Mouse (Mus musculus): ENCODE measurements around the gene E130309D02Rik. TPM values are rescaled to one million over a fixed set of nuclear protein-coding genes. Genes with fewer than 3 reads are reported as not detected.
A peak's percentile ranks its signal among the peaks of the same experiment; 100 is the strongest.

E130309D02Rik gene
- polyA plus RNA-seq, 1 experiment, result 29.6 TPM

DNA sequence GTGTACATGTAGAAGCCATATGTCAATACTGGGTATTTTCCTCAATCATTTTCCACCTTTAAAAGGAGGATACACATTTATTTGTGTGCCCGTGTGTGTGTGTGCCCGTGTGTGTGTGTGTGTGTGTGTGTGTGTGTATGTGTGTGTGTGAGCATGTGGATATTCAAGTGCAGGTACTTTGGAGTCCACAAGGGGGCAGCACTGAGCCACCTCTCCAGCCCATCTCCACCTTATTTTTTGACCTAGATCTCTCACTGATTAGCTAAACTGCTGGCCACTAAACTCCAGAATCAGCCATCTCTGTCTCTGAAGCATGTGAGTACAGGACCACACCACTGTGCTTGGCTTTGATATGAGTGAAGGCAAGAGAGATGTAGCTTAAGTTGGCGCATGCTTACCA lies 20.3 kb downstream of the E130309D02Rik start:
- TF ChIP-seq CTCF (IDR thresholded peaks at IDR 0.05; ENCODE audit: control insufficient read depth, insufficient read depth, insufficient read length), result no peak
- TF ChIP-seq FOSL1 (IDR thresholded peaks at IDR 0.05; ENCODE audit: insufficient read depth, low read length, poor library complexity, severe bottlenecking), result no peak
- no peak for TF ChIP-seq MYOD1 (IDR thresholded peaks at IDR 0.05; ENCODE audit: control insufficient read depth, insufficient read length, low read depth)
- no peak for TF ChIP-seq USF1 (IDR thresholded peaks at IDR 0.05; ENCODE audit: low read depth)
- no peak for TF ChIP-seq MYOG (IDR thresholded peaks at IDR 0.05; ENCODE audit: control insufficient read depth, extremely low read depth, insufficient read length)
- no peak for TF ChIP-seq MAX (IDR thresholded peaks at IDR 0.05)
- no peak for TF ChIP-seq CEBPB (IDR thresholded peaks at IDR 0.05; ENCODE audit: low read depth)
- Histone ChIP-seq H3K4me3 (ENCODE audit: insufficient read depth, poor library complexity, severe bottlenecking) (no peak overlapping the region), H3K79me2 (ENCODE audit: control insufficient read depth, insufficient read depth) (no peaks in the 10 kb centered on the region), H3K36me3 (ENCODE audit: control insufficient read depth, insufficient read depth) (peaks cover under 1% of the 10 kb centered on the region), H3K79me3 (ENCODE audit: low read depth) (no peaks in the 10 kb centered on the region), H3ac (ENCODE audit: control insufficient read depth, insufficient read length, low read depth) (no peak overlapping the region), H3K27me3 (ENCODE audit: control insufficient read depth, insufficient read depth, insufficient read length) (no peaks in the 10 kb centered on the region)

DNA sequence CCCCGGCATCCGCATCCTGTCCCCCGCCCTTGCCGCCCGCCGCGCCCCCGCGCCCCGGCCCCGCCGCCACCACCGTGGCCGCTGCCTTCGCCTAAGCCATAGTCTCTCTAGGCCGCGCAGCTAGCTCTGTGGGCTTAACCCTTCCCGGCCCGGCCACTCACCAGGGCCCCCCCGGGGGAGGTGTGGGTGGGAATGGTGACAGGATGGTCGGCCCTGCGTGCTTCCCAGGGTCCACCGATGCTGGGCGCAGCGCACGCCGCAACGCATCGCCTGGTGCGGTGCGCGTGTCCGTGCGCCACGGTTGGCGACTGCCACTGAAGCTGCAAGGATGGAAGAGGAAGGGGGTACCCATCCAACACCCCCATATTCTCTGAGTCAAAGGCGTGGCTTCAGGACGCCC lies 21.8 kb downstream of the E130309D02Rik start, which contains the start of gene Zfp853:
Gene Zfp853, minus strand, starts transcription at position 220 of the 400 bp plus-strand sequence.
- Histone ChIP-seq H3K79me3 (ENCODE audit: low read depth) (no peaks in the 10 kb centered on the region), H3K36me3 (ENCODE audit: control insufficient read depth, insufficient read depth) (no peaks in the 10 kb centered on the region), H3K79me2 (ENCODE audit: control insufficient read depth, insufficient read depth) (no peaks in the 10 kb centered on the region), H3ac (ENCODE audit: control insufficient read depth, insufficient read length, low read depth) (no peak within 1 kb of the TSS), H3K27me3 (ENCODE audit: control insufficient read depth, insufficient read depth, insufficient read length) (no peaks in the 10 kb centered on the region), H3K4me3 (ENCODE audit: insufficient read depth, poor library complexity, severe bottlenecking) (no peak within 1 kb of the TSS)
- TF ChIP-seq FOSL1 (IDR thresholded peaks at IDR 0.05; ENCODE audit: insufficient read depth, low read length, poor library complexity, severe bottlenecking), result no peak
- TF ChIP-seq MYOD1 (IDR thresholded peaks at IDR 0.05; ENCODE audit: control insufficient read depth, insufficient read length, low read depth), result no peak
- no peak for TF ChIP-seq USF1 (IDR thresholded peaks at IDR 0.05; ENCODE audit: low read depth)
- TF ChIP-seq MYOG (IDR thresholded peaks at IDR 0.05; ENCODE audit: control insufficient read depth, extremely low read depth, insufficient read length), result no peak
- no peak for TF ChIP-seq CTCF (IDR thresholded peaks at IDR 0.05; ENCODE audit: control insufficient read depth, insufficient read depth, insufficient read length)
- no peak for TF ChIP-seq MAX (IDR thresholded peaks at IDR 0.05)
- no peak for TF ChIP-seq CEBPB (IDR thresholded peaks at IDR 0.05; ENCODE audit: low read depth)

GRCm38 (mm10) chr5:143292879-143293278 lies 22.3 kb downstream of the E130309D02Rik start:
- no peaks in the 10 kb centered on the region for H3K79me3 ChIP-seq (ENCODE audit: low read depth)
- no peaks in the 10 kb centered on the region for H3K36me3 ChIP-seq (ENCODE audit: control insufficient read depth, insufficient read depth)
- TF ChIP-seq MAX (IDR thresholded peaks at IDR 0.05) (no peak), MYOD1 (IDR thresholded peaks at IDR 0.05; ENCODE audit: control insufficient read depth, insufficient read length, low read depth) (no peak), USF1 (IDR thresholded peaks at IDR 0.05; ENCODE audit: low read depth) (no peak), CTCF (IDR thresholded peaks at IDR 0.05; ENCODE audit: control insufficient read depth, insufficient read depth, insufficient read length) (no peak), MYOG (IDR thresholded peaks at IDR 0.05; ENCODE audit: control insufficient read depth, extremely low read depth, insufficient read length) (no peak), FOSL1 (IDR thresholded peaks at IDR 0.05; ENCODE audit: insufficient read depth, low read length, poor library complexity, severe bottlenecking) (no peak), CEBPB (IDR thresholded peaks at IDR 0.05; ENCODE audit: low read depth) (no peak)
- H3K4me3 ChIP-seq (ENCODE audit: insufficient read depth, poor library complexity, severe bottlenecking), result no peak overlapping the region
- no peaks in the 10 kb centered on the region for H3K79me2 ChIP-seq (ENCODE audit: control insufficient read depth, insufficient read depth)
- no peak overlapping the region for H3ac ChIP-seq (ENCODE audit: control insufficient read depth, insufficient read length, low read depth)
- H3K27me3 ChIP-seq (ENCODE audit: control insufficient read depth, insufficient read depth, insufficient read length), result peaks cover under 1% of the 10 kb centered on the region

- no peak overlapping the region for H3K4me3 ChIP-seq (ENCODE audit: insufficient read depth, poor library complexity, severe bottlenecking)
- no peak overlapping the region for H3ac ChIP-seq (ENCODE audit: control insufficient read depth, insufficient read length, low read depth)
- no peaks in the 10 kb centered on the region for H3K36me3 ChIP-seq (ENCODE audit: control insufficient read depth, insufficient read depth)
- no peaks in the 10 kb centered on the region for H3K79me2 ChIP-seq (ENCODE audit: control insufficient read depth, insufficient read depth)
- TF ChIP-seq MAX (IDR thresholded peaks at IDR 0.05) (no peak), MYOD1 (IDR thresholded peaks at IDR 0.05; ENCODE audit: control insufficient read depth, insufficient read length, low read depth) (peak; percentile 95)
- H3K27me3 ChIP-seq (ENCODE audit: control insufficient read depth, insufficient read depth, insufficient read length), result peaks cover 3% of the 10 kb centered on the region
- no peaks in the 10 kb centered on the region for H3K79me3 ChIP-seq (ENCODE audit: low read depth)
Observed at GRCm38 (mm10) chr5:143289299-143289698, 25.9 kb downstream of the E130309D02Rik start.

DNA sequence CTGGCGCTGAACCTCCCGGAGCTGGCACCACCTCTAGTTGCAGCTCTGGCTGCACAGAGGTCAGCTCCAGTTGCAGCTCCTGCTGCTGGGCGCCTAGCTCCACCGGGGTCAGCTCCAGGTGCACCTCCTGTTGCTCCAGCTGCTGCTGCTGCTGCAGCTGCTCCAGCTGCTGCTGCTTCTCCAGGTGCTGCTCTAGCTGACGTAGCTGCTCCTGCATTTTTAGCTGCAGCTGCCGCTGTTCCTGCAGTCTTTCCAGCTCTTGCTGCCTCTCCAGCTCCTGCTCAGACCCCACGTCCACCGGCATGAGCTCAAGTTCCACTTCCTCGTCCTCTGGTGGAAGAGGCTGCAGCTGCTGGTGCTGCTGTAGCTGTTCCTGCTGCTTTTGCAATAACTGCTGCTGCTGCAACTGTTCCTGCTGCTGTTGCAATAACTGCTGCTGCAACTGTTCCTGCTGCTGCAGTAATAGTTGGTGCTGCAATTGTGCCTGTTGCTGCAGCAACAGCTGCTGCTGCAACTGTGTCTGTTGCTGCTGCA lies 26.7 kb downstream of the E130309D02Rik start:
- no peak overlapping the region for H3ac ChIP-seq (ENCODE audit: control insufficient read depth, insufficient read length, low read depth)
- H3K79me3 ChIP-seq (ENCODE audit: low read depth), result no peaks in the 10 kb centered on the region
- TF ChIP-seq MYOD1 (IDR thresholded peaks at IDR 0.05; ENCODE audit: control insufficient read depth, insufficient read length, low read depth) (no peak), CTCF (IDR thresholded peaks at IDR 0.05; ENCODE audit: control insufficient read depth, insufficient read depth, insufficient read length) (no peak), MAX (IDR thresholded peaks at IDR 0.05) (no peak)
- H3K27me3 ChIP-seq (ENCODE audit: control insufficient read depth, insufficient read depth, insufficient read length), result peaks cover 3% of the 10 kb centered on the region
- H3K4me3 ChIP-seq (ENCODE audit: insufficient read depth, poor library complexity, severe bottlenecking), result no peak overlapping the region
- H3K36me3 ChIP-seq (ENCODE audit: control insufficient read depth, insufficient read depth), result no peaks in the 10 kb centered on the region
- H3K79me2 ChIP-seq (ENCODE audit: control insufficient read depth, insufficient read depth), result no peaks in the 10 kb centered on the region

- no peaks in the 10 kb centered on the region for H3K79me2 ChIP-seq (ENCODE audit: control insufficient read depth, insufficient read depth)
- H3K27me3 ChIP-seq (ENCODE audit: control insufficient read depth, insufficient read depth, insufficient read length), result peaks cover 3% of the 10 kb centered on the region
- no peak overlapping the region for H3ac ChIP-seq (ENCODE audit: control insufficient read depth, insufficient read length, low read depth)
- H3K4me3 ChIP-seq (ENCODE audit: insufficient read depth, poor library complexity, severe bottlenecking), result no peak overlapping the region
- no peaks in the 10 kb centered on the region for H3K79me3 ChIP-seq (ENCODE audit: low read depth)
- TF ChIP-seq MYOD1 (IDR thresholded peaks at IDR 0.05; ENCODE audit: control insufficient read depth, insufficient read length, low read depth) (no peak), MAX (IDR thresholded peaks at IDR 0.05) (no peak), FOSL1 (IDR thresholded peaks at IDR 0.05; ENCODE audit: insufficient read depth, low read length, poor library complexity, severe bottlenecking) (no peak), CEBPB (IDR thresholded peaks at IDR 0.05; ENCODE audit: low read depth) (no peak), CTCF (IDR thresholded peaks at IDR 0.05; ENCODE audit: control insufficient read depth, insufficient read depth, insufficient read length) (no peak), USF1 (IDR thresholded peaks at IDR 0.05; ENCODE audit: low read depth) (no peak), MYOG (IDR thresholded peaks at IDR 0.05; ENCODE audit: control insufficient read depth, extremely low read depth, insufficient read length) (no peak)
- H3K36me3 ChIP-seq (ENCODE audit: control insufficient read depth, insufficient read depth), result no peaks in the 10 kb centered on the region
Observed at GRCm38 (mm10) chr5:143287774-143288328, 27.3 kb downstream of the E130309D02Rik start.

Measured in C2C12 (cell line).